Mouse (Mus musculus): Measurements from ENCODE around the gene Fam71f1.

DNA sequence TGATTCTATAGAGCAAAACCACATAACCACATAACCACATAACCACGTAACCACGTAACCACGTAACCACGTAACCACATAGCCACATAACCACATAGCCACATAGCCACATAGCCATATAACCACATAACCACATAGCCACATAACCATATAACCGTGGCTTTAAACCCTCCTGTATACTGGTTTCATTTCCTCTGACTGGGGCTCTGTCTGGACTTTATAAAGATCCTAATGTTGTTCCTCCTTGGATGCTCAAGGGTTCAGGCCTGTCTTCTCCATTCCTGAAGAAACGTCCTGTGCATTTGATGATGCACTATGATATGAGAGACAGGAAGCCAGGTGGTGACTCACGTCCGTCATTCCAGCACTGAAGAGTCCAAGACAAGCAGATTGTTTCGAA is 8.0 kb downstream of the Fam71f1 start:
- TF ChIP-seq CTCF (IDR thresholded peaks at IDR 0.05; ENCODE audit: low read depth): no peak
- TF ChIP-seq EP300 (IDR thresholded peaks at IDR 0.05; ENCODE audit: low read depth): no peak

Measured in heart, postnatal 0 days (tissue).